Mouse (Mus musculus) lung, embryonic 14.5 days (tissue): Measurements from ENCODE around the gene Btbd9. TPM values are rescaled to one million over a fixed set of nuclear protein-coding genes. Genes with fewer than 3 reads are reported as not detected.
"Not testable (repeated sequence)": the region's sequence is repeated elsewhere in the genome, so short reads cannot be mapped to it uniquely, and the experiment has no call there.

Experiments used
- ATAC-seq: fragments of 200-750 bp; cut with Nextera tagmentation; 2 replicates; pipeline ENCODE4 v1.8.0; 2017; ENCODE audit warnings: mild to moderate bottlenecking, moderate TSS enrichment, moderate library complexity; ENCODE audit not compliant: insufficient read depth
- DNase-seq: peaks from one replicate; pipeline ENCODE4 v3.0.0-alpha.2; 2015
- H3K27ac ChIP-seq: fragments of 300-500 bp; sonication (generic); 2 replicates; pipeline ENCODE4 v1.5.1; 2014; ENCODE audit warnings: low read depth, mild to moderate bottlenecking, moderate library complexity
- H3K27me3 ChIP-seq: fragments of 300-500 bp; sonication (generic); 2 replicates; pipeline ENCODE4 v1.6.1; 2014; ENCODE audit warnings: low read length, control low read depth; ENCODE audit not compliant: insufficient read depth
- H3K36me3 ChIP-seq: fragments of 300-500 bp; sonication (generic); 2 replicates; pipeline ENCODE4 v1.6.1; 2014; ENCODE audit warnings: control low read depth; ENCODE audit not compliant: insufficient read depth
- H3K4me1 ChIP-seq: fragments of 300-500 bp; sonication (generic); 2 replicates; pipeline ENCODE4 v1.6.1; 2014; ENCODE audit warnings: antibody characterized with exemption, control low read depth; ENCODE audit not compliant: insufficient read depth
- H3K4me2 ChIP-seq: fragments of 300-500 bp; sonication (generic); 2 replicates; pipeline ENCODE4 v1.6.1; 2014; ENCODE audit warnings: mild to moderate bottlenecking
- H3K4me3 ChIP-seq: fragments of 300-500 bp; sonication (generic); 2 replicates; pipeline ENCODE4 v1.5.1; 2014; ENCODE audit warnings: low read depth, low read length
- H3K9ac ChIP-seq: fragments of 300-500 bp; sonication (generic); 2 replicates; pipeline ENCODE4 v1.6.1; 2014
- H3K9me3 ChIP-seq: fragments of 300-500 bp; sonication (generic); 2 replicates; pipeline ENCODE4 v1.6.1; 2016; ENCODE audit warnings: low read depth, low read length, control low read depth
- CTCF ChIP-seq: IDR thresholded peaks from 2 replicates; pipeline ENCODE4 v1.5.1; 2016; ENCODE audit warnings: antibody characterized with exemption, low read depth
- WGBS: fragments of 180-500 bp; shearing (Covaris S2); extraction: QIAGEN DNeasy Blood & Tissue Kit; methylation state at CpG from one replicate; pipeline ENCODE4 v1.1.7; 2014; 5-methylcytosine and 5-hydroxymethylcytosine counted together
- polyA plus RNA-seq: library from polyadenylated mRNA; unstranded; fragments of >200 nt; fragmentation: Nextera tagmentation; extraction: Ambion mirVana; gene quantifications from 2 replicates; pipeline ENCODE4 v1.2.1, GENCODE M21; 2014

Btbd9 gene
- 50.9 and 51.8 TPM in 2 replicates for polyA plus RNA-seq

DNA sequence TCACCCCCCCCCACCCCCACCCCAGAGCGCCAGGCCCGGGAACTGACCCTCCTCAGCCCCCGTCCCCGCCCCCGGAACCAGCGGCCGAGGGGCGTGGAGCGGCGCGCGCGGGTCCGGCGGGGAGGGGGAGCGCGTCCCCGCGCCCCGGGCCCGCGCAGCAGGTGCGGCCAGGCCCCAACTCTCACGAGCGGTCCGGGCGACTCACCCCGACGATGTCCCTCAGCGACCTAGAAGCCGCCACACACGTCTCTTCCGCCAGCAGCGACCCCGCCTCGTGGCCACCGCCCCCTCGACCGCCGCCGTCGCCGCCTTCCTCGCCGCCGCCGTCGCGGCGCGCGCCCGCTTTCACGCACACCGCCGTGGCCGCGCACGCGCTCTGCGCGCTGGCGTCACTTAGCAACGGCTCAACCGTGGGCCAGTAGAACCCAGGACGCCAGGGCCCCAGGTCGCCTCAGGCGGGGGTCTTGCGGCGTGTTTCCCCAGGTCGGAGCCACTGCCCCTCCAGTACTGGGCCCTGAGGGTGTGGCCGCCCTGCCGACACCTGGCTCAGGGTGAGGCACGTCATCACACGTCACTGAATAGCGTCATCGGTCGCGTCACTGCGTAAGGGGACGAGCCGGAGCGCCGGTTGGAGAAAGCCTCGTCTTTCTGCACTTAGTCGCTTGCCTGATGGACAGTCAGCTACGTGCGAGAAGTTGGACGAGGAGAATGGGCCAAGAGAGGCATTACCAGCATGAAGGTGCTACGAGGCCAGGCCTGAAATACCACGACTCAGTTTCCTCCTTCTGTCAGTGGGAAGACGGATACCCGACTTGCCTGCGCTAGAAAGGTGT is at the start of gene Btbd9:
TSS of gene Btbd9 (minus strand) at position 548 of the 833 bp plus-strand sequence.
- Histone ChIP-seq H3K4me2 (peak within 1 kb of the TSS; percentile 71), H3K4me3 (peak within 1 kb of the TSS; percentile 73), H3K27me3 (no peaks in the 10 kb centered on the region), H3K9me3 (no peaks in the 10 kb centered on the region), H3K36me3 (no peaks in the 10 kb centered on the region), H3K9ac (peak within 1 kb of the TSS; percentile 64), H3K4me1 (peaks cover 9% of the 10 kb centered on the region), H3K27ac (peak within 1 kb of the TSS; percentile 91)
- peak; percentile 90 for ATAC-seq
- peak; percentile 94 for DNase-seq
- WGBS = 1% methylated on average over 81 of the region's 94 CpGs
- no peak for TF ChIP-seq CTCF

- WGBS = no CpG with 5 or more reads among the region's 20 CpGs
These were observed 47.8 kb upstream of the Btbd9 start, which contains the start of gene Dnah8 for GRCm38 (mm10) chr17:30624132-30624531. Gene Dnah8 (plus strand): TSS chr17:30624354.

GRCm38 (mm10) chr17:30623200-30623599 is 46.9 kb upstream of the Btbd9 start:
- Histone ChIP-seq H3K4me1 (0 out of 2 replicates have a peak, but pooled peaks cover 3% of the 10 kb centered on the region), H3K27me3 (no peaks in the 10 kb centered on the region), H3K36me3 (no peaks in the 10 kb centered on the region), H3K27ac (no peak overlapping the region), H3K4me2 (no peak overlapping the region), H3K4me3 (no peak overlapping the region), H3K9me3 (no peaks in the 10 kb centered on the region), H3K9ac (no peak overlapping the region)
- ATAC-seq = no peak
- WGBS = 82% methylated on average over 3 of the region's 3 CpGs
- no peak for TF ChIP-seq CTCF
- DNase-seq = no peak

More at GRCm38 (mm10) chr17:30624132-30624531, 47.8 kb upstream of the Btbd9 start, which contains the start of gene Dnah8:
- not testable (repeated sequence) for H3K4me1 ChIP-seq, H3K27me3 ChIP-seq, H3K9me3 ChIP-seq, DNase-seq, ATAC-seq, H3K4me2 ChIP-seq, H3K36me3 ChIP-seq, H3K27ac ChIP-seq, H3K9ac ChIP-seq, H3K4me3 ChIP-seq

DNA sequence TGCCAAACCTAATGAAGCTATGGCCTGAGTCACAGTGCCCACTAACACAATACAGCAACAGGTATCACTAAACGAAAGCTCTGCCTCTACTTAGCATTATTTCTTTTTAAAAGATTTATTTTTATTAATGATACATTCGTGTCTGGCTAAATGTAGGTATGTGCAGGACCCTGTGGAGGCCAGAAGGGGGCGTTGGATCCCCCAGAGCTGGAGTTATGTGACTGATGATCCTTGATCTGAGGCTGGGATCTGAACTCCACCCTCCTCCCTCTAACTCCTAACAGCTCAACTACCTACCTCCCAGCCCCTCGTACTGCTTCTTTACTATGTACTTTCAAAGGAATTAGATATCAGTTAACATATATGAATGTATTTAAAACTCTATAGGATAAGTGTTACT is 45.2 kb upstream of the Btbd9 start:
- no peak overlapping the region for H3K27ac ChIP-seq
- 0 out of 2 replicates have a peak, but pooled peaks cover 3% of the 10 kb centered on the region for H3K4me1 ChIP-seq
- no peaks in the 10 kb centered on the region for H3K9me3 ChIP-seq
- WGBS = 67% methylated on average over 4 of the region's 4 CpGs
- TF ChIP-seq CTCF = 0 out of 2 replicates have a peak, but pooled peaks have one; percentile 17
- no peaks in the 10 kb centered on the region for H3K36me3 ChIP-seq
- no peak overlapping the region for H3K4me2 ChIP-seq
- H3K9ac ChIP-seq = no peak overlapping the region
- no peak overlapping the region for H3K4me3 ChIP-seq
- no peaks in the 10 kb centered on the region for H3K27me3 ChIP-seq
- DNase-seq (no peak), ATAC-seq (no peak)

DNA sequence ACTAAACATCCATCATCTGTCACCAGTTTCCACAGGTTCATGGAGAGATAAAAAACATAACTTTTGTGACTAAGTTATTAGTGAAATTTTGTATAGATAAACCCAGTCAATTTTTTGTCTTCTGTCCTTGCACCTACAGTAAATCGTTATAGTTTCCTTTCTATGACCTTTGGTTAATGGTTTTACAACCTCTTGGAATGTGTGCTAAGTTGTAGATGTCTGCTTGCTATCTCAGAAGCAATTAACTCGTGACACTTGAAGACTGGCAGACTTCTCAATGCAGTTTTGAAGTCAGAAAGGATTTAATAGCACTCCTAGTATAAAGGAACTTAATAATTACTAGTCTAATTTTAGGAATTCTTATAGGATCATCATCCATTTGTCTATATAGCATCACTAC is 44.3 kb upstream of the Btbd9 start:
- 43% methylated on average over 2 of the region's 2 CpGs for WGBS
- ATAC-seq (no peak), DNase-seq (no peak)
- Histone ChIP-seq H3K9me3 (no peaks in the 10 kb centered on the region), H3K4me1 (0 out of 2 replicates have a peak, but pooled peaks cover 3% of the 10 kb centered on the region), H3K27me3 (no peaks in the 10 kb centered on the region), H3K4me3 (no peak overlapping the region), H3K9ac (no peak overlapping the region), H3K36me3 (no peaks in the 10 kb centered on the region), H3K4me2 (no peak overlapping the region), H3K27ac (no peak overlapping the region)
- no peak for TF ChIP-seq CTCF

DNA sequence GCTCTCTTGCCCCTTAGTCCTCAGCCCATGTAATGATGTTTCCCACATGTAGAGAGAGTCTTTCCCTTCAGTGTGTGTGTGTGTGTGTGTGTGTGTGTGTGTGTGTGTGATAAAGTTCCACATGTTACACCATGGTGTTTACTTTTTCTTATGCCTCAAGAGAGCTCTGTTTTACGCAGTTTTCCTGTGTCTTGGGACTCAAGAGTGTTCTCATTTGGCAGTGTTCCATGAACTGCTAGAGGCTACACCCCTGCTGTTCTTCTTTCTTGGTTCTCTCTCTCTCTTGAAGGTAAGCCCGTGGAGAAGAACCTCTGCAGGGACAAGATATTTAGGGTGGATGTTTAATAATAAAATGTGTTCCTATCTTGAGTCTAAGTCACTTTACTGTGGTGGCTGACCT is 42.9 kb upstream of the Btbd9 start:
- Histone ChIP-seq H3K9me3 (no peaks in the 10 kb centered on the region), H3K36me3 (no peaks in the 10 kb centered on the region)
- no peak for ATAC-seq

DNA sequence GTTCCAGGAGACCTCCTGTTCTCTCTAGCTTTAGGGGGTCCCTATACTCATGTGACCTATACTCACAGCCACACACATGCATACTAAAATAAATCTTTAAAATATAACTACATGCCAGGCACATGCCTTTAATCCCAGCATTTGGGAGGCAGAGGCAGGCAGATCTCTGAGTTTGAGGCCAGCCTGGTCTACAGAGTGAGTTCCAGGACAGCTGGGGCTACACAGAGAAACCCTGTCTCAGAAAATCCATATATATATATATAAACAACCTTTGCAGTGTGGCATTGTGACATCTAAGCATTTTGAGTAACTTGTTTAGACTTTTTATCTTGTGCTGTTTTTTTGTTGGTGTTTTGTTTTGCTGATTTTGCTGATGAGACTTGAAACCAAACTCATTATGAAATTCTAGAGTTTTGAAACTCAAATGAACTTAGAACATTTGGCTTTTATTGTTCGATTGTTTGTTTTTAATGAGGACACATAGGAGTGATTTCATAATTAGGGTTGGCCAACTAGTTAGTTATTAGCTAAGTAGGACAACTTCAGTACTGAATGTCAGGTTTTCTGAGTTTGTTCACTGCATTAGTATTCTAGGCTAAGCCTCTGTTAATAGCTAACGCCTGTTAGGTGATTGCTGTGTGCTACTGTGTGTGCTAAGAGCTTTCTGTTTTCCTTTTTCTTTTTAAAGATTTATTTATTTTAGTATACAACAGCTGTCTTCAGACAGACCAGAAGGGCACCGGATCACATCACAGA is 42.0 kb upstream of the Btbd9 start:
- DNase-seq (no peak), ATAC-seq (no peak)
- no peak overlapping the region for H3K27ac ChIP-seq
- H3K4me2 ChIP-seq = no peak overlapping the region
- no peaks in the 10 kb centered on the region for H3K27me3 ChIP-seq
- WGBS = 73% methylated on average over 3 of the region's 3 CpGs
- no peaks in the 10 kb centered on the region for H3K9me3 ChIP-seq
- H3K4me1 ChIP-seq = 0 out of 2 replicates have a peak, but pooled peaks cover 3% of the 10 kb centered on the region
- H3K9ac ChIP-seq = no peak overlapping the region
- no peak for TF ChIP-seq CTCF
- no peak overlapping the region for H3K4me3 ChIP-seq
- H3K36me3 ChIP-seq = no peaks in the 10 kb centered on the region

More for the DNA sequence above, 42.9 kb upstream of the Btbd9 start:
- H3K4me1 ChIP-seq = 0 out of 2 replicates have a peak, but pooled peaks cover 3% of the 10 kb centered on the region
- H3K9ac ChIP-seq = no peak overlapping the region
- peak; percentile 59 for DNase-seq
- no peak overlapping the region for H3K27ac ChIP-seq
- no peak for TF ChIP-seq CTCF
- WGBS = 21% methylated on average over 2 of the region's 2 CpGs
- H3K4me2 ChIP-seq = no peak overlapping the region
- H3K27me3 ChIP-seq = no peaks in the 10 kb centered on the region
- H3K4me3 ChIP-seq = no peak overlapping the region
